Mouse (Mus musculus) hindbrain, embryonic 12.5 days (tissue): ENCODE measurements around the gene Fmo1. TPM values are rescaled to one million over a fixed set of nuclear protein-coding genes. Genes with fewer than 3 reads are reported as not detected.

ENCODE experiments used
- ATAC-seq: fragments of 200-750 bp; cut with Nextera tagmentation; 2 replicates; pipeline ENCODE4 v1.8.0; 2017; ENCODE audit warnings: moderate TSS enrichment; ENCODE audit not compliant: low FRiP score
- H3K27ac ChIP-seq: fragments of 300-500 bp; sonication (generic); 2 replicates; pipeline ENCODE4 v1.5.1; 2016; ENCODE audit warnings: mild to moderate bottlenecking
- H3K27me3 ChIP-seq: fragments of 300-500 bp; sonication (generic); 2 replicates; pipeline ENCODE4 v1.6.1; 2016; ENCODE audit warnings: mild to moderate bottlenecking
- H3K36me3 ChIP-seq: fragments of 300-500 bp; sonication (generic); 2 replicates; pipeline ENCODE4 v1.6.1; 2016; ENCODE audit warnings: mild to moderate bottlenecking
- H3K4me1 ChIP-seq: fragments of 300-500 bp; sonication (generic); 2 replicates; pipeline ENCODE4 v1.6.1; 2016
- H3K4me2 ChIP-seq: fragments of 300-500 bp; sonication (generic); replicated peaks from 2 replicates; pipeline ENCODE4 v1.6.1; 2016; ENCODE audit warnings: mild to moderate bottlenecking
- H3K4me3 ChIP-seq: fragments of 300-500 bp; sonication (generic); 2 replicates; pipeline ENCODE4 v1.5.1; 2016; ENCODE audit warnings: mild to moderate bottlenecking
- H3K9ac ChIP-seq: fragments of 300-500 bp; sonication (generic); 2 replicates; pipeline ENCODE4 v1.6.1; 2016; ENCODE audit warnings: mild to moderate bottlenecking, moderate library complexity
- H3K9me3 ChIP-seq: fragments of 300-500 bp; sonication (generic); replicated peaks from 2 replicates; pipeline ENCODE4 v1.6.1; 2016; ENCODE audit warnings: mild to moderate bottlenecking
- WGBS: fragments of 180-500 bp; shearing (Covaris S2); methylation state at CpG from one replicate; pipeline ENCODE4 v1.1.7; 2016; 5-methylcytosine and 5-hydroxymethylcytosine counted together
- polyA plus RNA-seq: library from polyadenylated mRNA; unstranded; fragments of >200 nt; fragmentation: Nextera tagmentation; extraction: Ambion mirVana; gene quantifications from 2 replicates; pipeline ENCODE4 v1.2.1, GENCODE M21; 2016

Fmo1 gene
- polyA plus RNA-seq, 1 experiment from 2014 or later, result 28.3 TPM

DNA sequence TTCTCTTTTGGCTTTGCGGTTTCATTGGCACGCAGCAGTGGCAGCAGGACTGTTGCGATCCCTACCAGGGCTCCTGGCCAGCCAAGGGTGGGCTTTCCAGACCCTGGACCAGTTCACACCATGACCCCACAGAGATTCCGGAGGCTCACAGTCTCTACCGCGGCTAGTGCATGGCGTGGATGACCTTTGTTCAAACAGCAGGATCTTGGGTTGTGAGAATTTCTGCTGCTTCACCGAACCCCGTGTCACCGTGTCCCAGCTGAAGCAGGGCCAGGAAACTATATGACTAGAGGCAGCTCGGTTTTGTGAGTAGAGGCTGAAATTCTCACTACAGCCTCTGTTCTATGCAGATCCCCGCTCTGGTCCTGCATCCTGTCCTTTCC is 7.7 kb downstream of the Fmo1 start:
- Histone ChIP-seq H3K36me3 (no peaks in the 10 kb centered on the region), H3K27ac (peak overlapping the region; percentile 70), H3K9me3 (no peaks in the 10 kb centered on the region), H3K4me2 (peak overlapping the region; percentile 45), H3K4me3 (no peak overlapping the region), H3K4me1 (peaks cover 21% of the 10 kb centered on the region), H3K27me3 (no peaks in the 10 kb centered on the region), H3K9ac (0 out of 2 replicates have a peak overlapping the region, but pooled peaks have one; percentile 32)
- peak; percentile 69 for ATAC-seq
- 46% methylated on average over 12 of the region's 12 CpGs for WGBS

- WGBS, result 53% methylated on average over 18 of the region's 18 CpGs
- Histone ChIP-seq H3K27me3 (no peaks in the 10 kb centered on the region), H3K4me2 (peak overlapping the region; percentile 45), H3K9ac (no peak overlapping the region), H3K36me3 (no peaks in the 10 kb centered on the region), H3K4me3 (no peak overlapping the region), H3K9me3 (no peaks in the 10 kb centered on the region), H3K4me1 (peaks cover 21% of the 10 kb centered on the region), H3K27ac (peak overlapping the region; percentile 72)
- no peak for ATAC-seq
Observed at GRCm38 (mm10) chr1:162857766-162858747, 8.4 kb downstream of the Fmo1 start.

DNA sequence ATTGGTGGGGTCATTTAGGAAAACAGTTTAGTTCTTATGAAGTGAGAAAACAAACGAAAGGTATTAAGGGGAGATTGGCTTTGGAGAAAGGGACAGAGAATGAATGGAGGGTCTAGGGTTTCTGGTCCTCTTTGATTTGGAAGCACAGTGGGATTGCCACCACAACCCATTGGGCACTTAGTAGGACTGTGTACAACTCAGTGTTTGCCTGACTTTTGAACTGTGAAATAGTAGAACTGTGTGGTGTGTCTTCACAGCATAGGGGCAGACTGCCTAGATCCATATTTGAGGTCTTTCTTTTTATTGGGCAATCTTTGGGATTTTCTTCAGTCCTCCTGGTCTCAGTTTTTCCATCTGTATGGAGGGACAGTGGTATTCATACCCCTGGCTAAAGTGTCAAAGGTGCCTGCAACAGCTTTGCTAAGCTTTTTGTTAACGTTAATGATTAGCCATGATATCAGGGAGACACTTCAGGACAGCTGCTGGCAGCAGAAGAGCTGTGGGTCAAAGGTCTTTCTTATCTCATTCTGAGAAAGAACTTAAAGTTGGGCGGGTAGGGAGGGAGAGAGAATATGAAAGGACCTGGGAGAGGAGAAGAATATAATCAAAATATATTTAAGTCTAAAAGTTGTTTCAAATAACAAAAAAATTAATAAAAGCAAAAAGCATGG is 12.5 kb downstream of the Fmo1 start:
- WGBS, result 69% methylated on average over 3 of the region's 3 CpGs
- no peaks in the 10 kb centered on the region for H3K27me3 ChIP-seq
- no peaks in the 10 kb centered on the region for H3K9me3 ChIP-seq
- H3K4me2 ChIP-seq, result no peak overlapping the region
- no peak overlapping the region for H3K4me3 ChIP-seq
- H3K9ac ChIP-seq, result no peak overlapping the region
- H3K27ac ChIP-seq, result no peak overlapping the region
- H3K4me1 ChIP-seq, result peaks cover 7% of the 10 kb centered on the region
- H3K36me3 ChIP-seq, result no peaks in the 10 kb centered on the region
- no peak for ATAC-seq

DNA sequence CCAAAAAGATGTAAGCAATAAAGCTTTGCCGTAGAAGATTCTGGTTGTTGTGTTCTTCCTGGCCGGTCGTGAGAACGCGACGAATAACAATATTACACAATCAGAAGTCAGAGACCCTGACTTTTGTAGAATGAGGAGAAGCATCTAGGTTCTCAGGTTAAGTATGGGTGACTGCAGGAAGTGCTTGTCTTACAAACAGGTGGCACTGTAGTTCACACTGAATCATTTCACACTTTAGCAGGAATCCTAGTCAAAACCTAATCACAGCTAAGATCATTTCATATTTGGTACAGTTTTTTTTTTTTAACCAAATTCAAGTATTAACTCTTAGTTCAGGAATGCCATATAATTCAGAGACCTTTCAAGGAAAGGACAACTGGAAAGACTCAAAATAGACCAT is 18.9 kb downstream of the Fmo1 start:
- no peak for ATAC-seq
- H3K4me1 ChIP-seq, result no peaks in the 10 kb centered on the region
- H3K27ac ChIP-seq, result no peak overlapping the region
- H3K4me3 ChIP-seq, result no peak overlapping the region
- no peak overlapping the region for H3K9ac ChIP-seq
- H3K36me3 ChIP-seq, result no peaks in the 10 kb centered on the region
- WGBS, result 94% methylated on average over 6 of the region's 6 CpGs
- no peak overlapping the region for H3K4me2 ChIP-seq
- H3K9me3 ChIP-seq, result no peaks in the 10 kb centered on the region
- no peaks in the 10 kb centered on the region for H3K27me3 ChIP-seq

GRCm38 (mm10) chr1:162840211-162840610 is 26.2 kb downstream of the Fmo1 start:
- 96% methylated on average over 9 of the region's 9 CpGs for WGBS

GRCm38 (mm10) chr1:162838976-162839375 is 27.4 kb downstream of the Fmo1 start:
- no peaks in the 10 kb centered on the region for H3K4me1 ChIP-seq
- no peak overlapping the region for H3K27ac ChIP-seq
- WGBS, result 93% methylated on average over 6 of the region's 6 CpGs
- ATAC-seq, result no peak
- no peak overlapping the region for H3K9ac ChIP-seq
- H3K9me3 ChIP-seq, result no peaks in the 10 kb centered on the region
- H3K4me3 ChIP-seq, result no peak overlapping the region
- no peaks in the 10 kb centered on the region for H3K27me3 ChIP-seq
- no peak overlapping the region for H3K4me2 ChIP-seq
- H3K36me3 ChIP-seq, result no peaks in the 10 kb centered on the region

More at GRCm38 (mm10) chr1:162840211-162840610, 26.2 kb downstream of the Fmo1 start:
- Histone ChIP-seq H3K27me3 (no peaks in the 10 kb centered on the region), H3K36me3 (no peaks in the 10 kb centered on the region), H3K9me3 (no peaks in the 10 kb centered on the region), H3K4me1 (no peaks in the 10 kb centered on the region), H3K27ac (no peak overlapping the region), H3K4me2 (no peak overlapping the region), H3K9ac (no peak overlapping the region), H3K4me3 (no peak overlapping the region)
- ATAC-seq, result no peak

DNA sequence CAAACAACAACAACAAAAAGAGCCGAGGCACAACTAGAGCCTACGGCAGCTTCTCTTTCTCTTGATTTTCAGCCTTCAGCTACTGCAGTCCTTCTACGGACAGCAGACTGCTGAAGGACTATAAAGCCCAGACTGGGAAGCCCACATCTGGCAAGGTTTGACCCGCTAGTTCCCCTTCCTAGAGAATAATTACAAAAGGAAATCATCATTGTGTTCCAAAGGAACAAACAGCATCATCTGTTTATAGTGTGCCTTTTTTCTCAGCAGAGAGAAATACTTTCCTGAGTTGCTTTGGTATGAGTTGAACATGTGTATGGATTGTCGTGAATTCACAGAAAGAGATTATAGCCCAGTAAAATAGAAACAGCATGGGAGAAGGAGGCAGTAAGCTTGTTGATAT is 32.1 kb downstream of the Fmo1 start:
- Histone ChIP-seq H3K4me3 (no peak overlapping the region), H3K9ac (no peak overlapping the region), H3K9me3 (no peaks in the 10 kb centered on the region), H3K27ac (no peak overlapping the region), H3K4me2 (no peak overlapping the region), H3K4me1 (peaks cover 15% of the 10 kb centered on the region), H3K27me3 (no peaks in the 10 kb centered on the region), H3K36me3 (no peaks in the 10 kb centered on the region)
- no peak for ATAC-seq
- 86% methylated on average over 5 of the region's 5 CpGs for WGBS

- Histone ChIP-seq H3K27ac (peak overlapping the region; percentile 79; the same call in 1 of the 2 replicates), H3K9ac (no peak overlapping the region), H3K4me1 (peaks cover 15% of the 10 kb centered on the region), H3K4me3 (0 out of 2 replicates have a peak overlapping the region, but pooled peaks have one; percentile 9), H3K27me3 (no peaks in the 10 kb centered on the region), H3K36me3 (no peaks in the 10 kb centered on the region), H3K4me2 (peak overlapping the region; percentile 43), H3K9me3 (no peaks in the 10 kb centered on the region; the same call in 1 of the 2 replicates)
- ATAC-seq, result peak; percentile 70
- WGBS, result 28% methylated on average over 5 of the region's 5 CpGs
Observed at GRCm38 (mm10) chr1:162832574-162832953, 33.8 kb downstream of the Fmo1 start.

GRCm38 (mm10) chr1:162831838-162832573 is 34.4 kb downstream of the Fmo1 start:
- peaks cover 15% of the 10 kb centered on the region for H3K4me1 ChIP-seq
- H3K27ac ChIP-seq, result peak overlapping the region; percentile 79
- no peaks in the 10 kb centered on the region for H3K27me3 ChIP-seq
- 4% methylated on average over 5 of the region's 5 CpGs for WGBS
- ATAC-seq, result peak; percentile 98
- H3K4me3 ChIP-seq, result 0 out of 2 replicates have a peak overlapping the region, but pooled peaks have one; percentile 9
- peak overlapping the region; percentile 43 for H3K4me2 ChIP-seq
- H3K9ac ChIP-seq, result no peak overlapping the region
- no peaks in the 10 kb centered on the region for H3K36me3 ChIP-seq
- H3K9me3 ChIP-seq, result no peaks in the 10 kb centered on the region; the same call in 1 of the 2 replicates

GRCm38 (mm10) chr1:162819280-162819679 is 47.1 kb downstream of the Fmo1 start:
- no peaks in the 10 kb centered on the region for H3K36me3 ChIP-seq
- no peaks in the 10 kb centered on the region for H3K27me3 ChIP-seq
- no peak overlapping the region for H3K4me2 ChIP-seq
- no peaks in the 10 kb centered on the region for H3K9me3 ChIP-seq
- H3K4me1 ChIP-seq, result no peaks in the 10 kb centered on the region
- H3K9ac ChIP-seq, result no peak overlapping the region
- WGBS, result 92% methylated on average over 5 of the region's 5 CpGs
- no peak overlapping the region for H3K27ac ChIP-seq
- no peak for ATAC-seq
- no peak overlapping the region for H3K4me3 ChIP-seq

DNA sequence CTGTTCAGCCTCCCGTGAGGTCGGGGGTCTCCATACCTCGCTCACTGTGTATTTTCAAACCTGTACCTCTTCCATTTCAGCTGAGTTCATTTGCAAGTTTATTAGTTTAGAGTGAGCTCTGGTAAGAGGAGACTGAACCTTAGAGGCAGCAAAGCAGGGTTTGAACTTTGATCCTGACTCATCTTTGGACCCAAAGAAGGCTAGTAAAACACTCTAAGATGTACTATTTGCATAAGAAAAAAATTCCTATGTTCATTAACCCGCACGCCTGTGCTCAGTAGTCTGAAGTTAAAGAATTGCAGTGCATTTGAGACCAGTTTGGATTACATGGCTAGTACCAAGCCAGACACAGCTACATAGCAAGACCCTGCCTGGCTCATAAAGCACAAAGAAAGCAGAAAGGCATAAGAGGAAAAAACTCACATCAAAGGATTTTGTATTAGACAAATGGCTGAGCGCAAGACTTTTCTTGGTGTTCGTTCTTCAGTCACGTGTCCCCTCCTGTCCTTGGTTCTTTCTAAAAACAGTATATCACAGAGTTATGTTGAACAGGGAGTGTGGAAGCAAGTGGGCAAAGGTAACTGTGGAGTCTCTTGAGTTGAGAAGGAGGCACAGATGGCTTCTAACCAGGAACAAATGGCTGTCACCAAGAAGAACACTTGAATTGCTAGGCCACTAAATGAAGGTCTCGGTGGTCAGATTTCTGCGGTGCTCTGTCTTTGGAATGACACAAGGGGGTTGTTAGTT is 50.9 kb downstream of the Fmo1 start:
- no peak for ATAC-seq
- no peak overlapping the region for H3K4me2 ChIP-seq
- no peaks in the 10 kb centered on the region for H3K36me3 ChIP-seq
- no peak overlapping the region for H3K27ac ChIP-seq
- H3K4me1 ChIP-seq, result no peaks in the 10 kb centered on the region
- H3K9me3 ChIP-seq, result no peaks in the 10 kb centered on the region
- H3K27me3 ChIP-seq, result no peaks in the 10 kb centered on the region
- 75% methylated on average over 10 of the region's 10 CpGs for WGBS
- H3K4me3 ChIP-seq, result no peak overlapping the region
- H3K9ac ChIP-seq, result no peak overlapping the region
